Mouse (Mus musculus) spleen, adult 2 months (tissue): ENCODE data around the gene Mageb5. TPM values are rescaled to one million over a fixed set of nuclear protein-coding genes. Genes with fewer than 3 reads are reported as not detected.
"Not testable (repeated sequence)": the region's sequence is repeated elsewhere in the genome, so short reads cannot be mapped to it uniquely, and the experiment has no call there.

Experiments used
- DNase-seq, 2 experiments: peaks; one replicate each; pipeline versions ENCODE4 v3.0.0 to v3.0.0-alpha.2; 2012 to 2021; ENCODE audit warnings: low spot score in 2 of 2, low read depth in 1 of 2
- H3K27ac ChIP-seq: fragments of 200-500 bp; 2 replicates; pipeline ENCODE4 v1.5.1; 2012; ENCODE audit warnings: low read length, inconsistent platforms; ENCODE audit not compliant: insufficient read depth
- H3K27me3 ChIP-seq: fragments of 200-500 bp; 2 replicates; pipeline ENCODE4 v1.6.1; 2012; ENCODE audit warnings: mild to moderate bottlenecking, moderate library complexity, low read length, inconsistent platforms; ENCODE audit not compliant: control insufficient read depth, insufficient read depth
- H3K36me3 ChIP-seq: fragments of 200-500 bp; 2 replicates; pipeline ENCODE4 v1.6.1; 2012; ENCODE audit warnings: mild to moderate bottlenecking, low read length, inconsistent platforms; ENCODE audit not compliant: control insufficient read depth, insufficient read depth
- H3K4me1 ChIP-seq: fragments of 200-500 bp; 2 replicates; pipeline ENCODE4 v1.6.1; 2011; ENCODE audit warnings: inconsistent platforms; ENCODE audit not compliant: control insufficient read depth, insufficient read depth, insufficient read length
- H3K4me3 ChIP-seq: fragments of 200-500 bp; 2 replicates; pipeline ENCODE4 v1.5.1; 2011; ENCODE audit warnings: mild to moderate bottlenecking, inconsistent platforms; ENCODE audit not compliant: insufficient read depth, insufficient read length; ENCODE audit errors: extremely low read depth
- WGBS: fragments of 180-500 bp; shearing (Covaris S2); methylation state at CpG from one replicate; pipeline ENCODE4 v1.1.7; 2018; 5-methylcytosine and 5-hydroxymethylcytosine counted together
- polyA plus RNA-seq: library from polyadenylated mRNA; depleted of rRNA; stranded (reverse); fragments of >200 nt; gene quantifications from 2 replicates; pipeline ENCODE4 v1.2.3, GENCODE M21; 2012; rRNA removed

The Mageb5 gene
- polyA plus RNA-seq: not detected in 2 replicates

GRCm38 (mm10) chrX:91782918-91783317 is at the start of gene Mageb5:
TSS of gene Mageb5 (minus strand) at chrX:91783018.
- H3K4me3 ChIP-seq, H3K4me1 ChIP-seq, H3K27me3 ChIP-seq, DNase-seq, H3K36me3 ChIP-seq, H3K27ac ChIP-seq: not testable (repeated sequence)
- 81% methylated on average over 1 of the region's 1 CpGs for WGBS

- not testable (repeated sequence) for H3K27ac ChIP-seq, H3K36me3 ChIP-seq, DNase-seq, H3K27me3 ChIP-seq, H3K4me1 ChIP-seq, H3K4me3 ChIP-seq
- no CpG with 5 or more reads among the region's 1 CpGs for WGBS
Measured at GRCm38 (mm10) chrX:91759591-91760226, 23.1 kb downstream of the Mageb5 start.

Other genes with a start within 250 kb of the Mageb5 start
- gene 1700084M14Rik, start 207.1 kb downstream of the Mageb5 start, polyA plus RNA-seq: not detected in 2 replicates
- not detected in 2 replicates for gene Gm14781, start 150.8 kb downstream of the Mageb5 start, polyA plus RNA-seq
- gene Mageb1, start 233.3 kb upstream of the Mageb5 start, polyA plus RNA-seq: not detected in 2 replicates